Mouse (Mus musculus) lung, postnatal 36 days (tissue): ENCODE results near the gene Inpp5b.
A peak's percentile ranks its signal among the peaks of the same experiment; 100 is the strongest.
"Not testable (repeated sequence)": the region's sequence is repeated elsewhere in the genome, so short reads cannot be mapped to it uniquely, and the experiment has no call there.

Source experiments
- DNase-seq: peaks from one replicate; pipeline ENCODE4 v3.0.0; 2022; ENCODE audit warnings: mixed read lengths

The Inpp5b gene

DNA sequence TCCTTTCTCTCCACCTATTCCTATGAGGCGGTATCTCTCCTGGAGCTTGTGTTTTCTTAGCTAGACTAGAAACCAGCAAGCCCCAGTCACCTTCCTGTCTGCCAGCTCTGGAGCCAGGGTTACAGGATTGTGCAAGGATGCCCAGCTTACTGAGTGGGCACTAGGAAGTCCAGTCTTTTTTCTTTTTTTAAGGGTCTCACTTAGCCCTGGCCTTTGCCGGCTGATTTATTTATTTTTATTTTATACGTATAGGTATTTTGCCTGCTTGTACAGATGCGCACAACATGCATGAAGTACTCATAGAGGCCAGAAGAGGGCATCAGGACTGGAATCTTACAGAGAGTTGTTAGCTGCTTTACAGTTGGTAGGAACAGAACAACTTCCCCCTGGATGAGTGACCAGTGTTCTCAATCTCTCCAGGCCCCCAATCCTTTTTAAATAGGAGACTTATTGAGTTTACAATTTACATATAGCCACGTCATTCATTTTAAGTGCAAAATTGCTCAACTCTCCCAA, 30.8 kb upstream of the Inpp5b start:
- peak; percentile 87 for DNase-seq

DNA sequence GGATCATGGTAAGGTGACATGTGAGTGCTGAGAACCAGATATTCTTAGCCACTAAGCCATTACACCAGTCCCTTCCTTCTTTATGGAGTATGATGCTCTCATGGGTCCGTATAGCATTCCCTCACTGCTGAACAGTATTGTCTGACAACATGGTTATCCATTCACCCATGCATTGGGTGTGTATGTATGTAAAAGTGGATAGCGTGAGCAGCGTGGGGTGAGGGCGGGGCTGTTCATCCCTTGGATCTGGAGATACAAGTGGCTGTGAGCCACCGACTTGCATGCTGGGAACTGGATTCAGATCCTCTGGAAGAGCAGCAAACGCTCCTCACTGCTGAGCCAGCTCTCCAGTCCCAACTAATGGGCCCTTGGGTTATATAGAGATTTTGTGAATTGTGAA, 29.0 kb upstream of the Inpp5b start:
- DNase-seq: no peak

DNA sequence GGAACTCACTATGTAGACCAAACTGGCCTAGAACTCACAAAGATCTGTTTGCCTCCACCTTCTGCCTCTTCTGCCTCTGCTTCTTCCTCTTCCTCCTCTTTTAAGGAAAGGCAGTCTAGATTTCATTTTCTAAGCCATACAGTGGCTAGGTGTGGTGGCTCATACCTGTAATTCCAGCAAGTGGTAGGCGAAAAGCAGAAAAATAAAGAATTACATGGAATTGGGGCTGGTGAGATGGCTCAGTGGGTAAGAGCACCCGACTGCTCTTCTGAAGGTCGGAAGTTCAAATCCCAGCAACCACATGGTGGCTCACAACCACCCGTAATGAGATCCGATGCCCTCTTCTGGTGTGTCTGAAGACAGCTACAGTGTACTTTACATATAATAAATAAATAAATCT, 27.8 kb upstream of the Inpp5b start:
- DNase-seq: not testable (repeated sequence)

DNA sequence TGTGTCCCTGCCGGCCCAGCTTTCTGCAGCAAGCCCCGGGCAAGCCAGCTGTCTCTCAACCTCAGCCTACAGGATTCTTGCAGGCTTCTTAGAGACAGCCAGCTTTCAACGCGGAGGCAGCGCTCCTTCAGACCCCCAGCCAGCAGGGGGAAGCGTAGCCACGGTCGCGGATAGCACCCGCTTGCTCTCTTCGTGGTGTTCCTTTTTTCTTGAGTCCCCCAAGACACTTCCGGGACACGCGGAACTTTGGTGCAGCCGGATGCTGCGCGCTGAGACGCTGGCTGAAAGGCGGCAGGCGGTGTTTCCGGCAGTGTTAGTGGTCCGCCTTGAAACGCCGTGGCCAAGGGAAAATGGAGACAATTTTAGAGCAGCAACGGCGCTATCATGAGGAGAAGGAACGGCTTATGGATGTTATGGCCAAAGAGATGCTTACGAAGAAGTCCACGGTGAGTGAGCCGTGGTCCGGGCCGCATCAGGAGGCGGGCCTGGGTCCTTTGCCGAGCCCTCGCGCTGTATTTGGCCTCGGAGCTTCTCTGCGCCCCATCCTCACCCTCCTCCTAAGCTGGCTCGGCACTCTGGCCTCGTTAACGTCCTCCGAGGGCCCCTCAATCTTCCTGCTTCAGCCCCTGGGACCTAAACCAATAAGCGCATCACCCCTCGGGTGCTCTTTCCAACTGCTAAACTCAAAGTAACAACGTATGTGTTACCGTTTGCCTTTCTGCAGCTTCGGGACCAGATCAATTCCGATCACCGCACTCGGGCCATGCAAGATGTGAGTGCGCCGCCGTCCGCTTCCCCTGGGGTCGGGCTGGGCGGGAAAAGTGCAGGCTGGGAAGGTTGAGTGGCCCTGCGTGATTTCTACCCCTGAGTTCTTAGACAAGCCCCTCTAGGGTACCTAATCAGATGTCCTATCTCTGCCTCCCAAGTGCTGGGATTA, 26.8 kb upstream of the Inpp5b start, which contains the start of gene Sf3a3:
Gene Sf3a3, plus strand, starts transcription at position 232 of the 937 bp plus-strand sequence.
- DNase-seq: peak; percentile 97

DNA sequence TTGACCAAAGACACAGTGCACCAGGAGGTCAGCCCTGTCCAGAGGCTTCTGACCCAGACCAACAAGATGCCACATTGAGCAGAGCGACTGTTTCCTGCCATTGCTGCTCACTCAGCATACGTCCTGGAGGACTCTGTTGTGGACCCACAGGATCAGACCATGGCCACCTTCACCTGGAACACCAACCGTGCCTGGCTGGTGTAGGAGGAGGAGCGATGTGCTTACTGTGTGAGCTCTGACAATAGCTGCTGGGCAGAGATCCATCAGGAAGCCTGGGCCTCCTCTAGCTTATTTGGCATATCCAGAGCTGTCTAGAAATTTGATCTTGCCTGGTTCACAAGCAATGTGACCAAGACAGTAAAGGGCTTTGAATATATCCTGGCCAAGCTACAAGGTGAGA, 22.5 kb upstream of the Inpp5b start:
- DNase-seq: no peak

DNA sequence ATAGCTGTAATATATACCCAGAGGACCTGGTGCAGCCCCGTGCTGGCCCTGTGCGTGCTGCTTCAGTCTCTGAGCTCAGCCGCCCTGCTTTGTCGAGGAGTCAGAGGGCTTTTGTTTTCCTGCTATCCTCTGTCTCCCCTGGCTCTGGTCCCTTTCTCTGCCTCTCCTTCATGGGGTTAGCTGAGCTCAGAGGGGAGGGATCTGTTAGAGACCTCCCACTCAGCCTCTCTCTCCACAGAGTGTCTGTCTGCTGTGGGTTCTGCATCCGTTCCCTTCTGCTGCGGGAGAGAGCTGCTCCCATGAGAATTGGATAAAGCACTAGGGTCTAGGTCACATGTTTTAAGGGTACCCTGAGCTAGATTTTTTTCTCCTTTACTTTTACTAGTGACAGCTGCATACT, 15.5 kb upstream of the Inpp5b start:
- no peak for DNase-seq

DNA sequence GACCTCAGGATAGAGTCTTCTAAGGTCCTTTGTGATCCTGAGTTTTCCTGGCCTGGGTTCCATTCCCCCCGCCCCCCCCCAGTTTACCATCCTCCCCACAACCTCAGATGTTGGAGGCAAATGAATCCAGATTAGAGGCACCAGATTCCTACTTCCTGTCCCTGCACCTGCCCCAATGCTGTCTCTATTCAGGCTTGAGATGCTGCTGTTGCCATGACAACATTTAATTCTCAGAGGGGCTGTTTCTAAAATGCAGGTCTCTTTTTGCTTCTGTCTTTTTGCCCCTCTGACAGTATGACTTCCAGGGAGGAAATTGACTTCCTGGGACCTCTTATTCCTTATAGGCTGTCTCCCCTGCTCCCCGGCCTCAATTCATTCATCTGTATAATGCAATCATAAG, 4.7 kb upstream of the Inpp5b start:
- DNase-seq: no peak

DNA sequence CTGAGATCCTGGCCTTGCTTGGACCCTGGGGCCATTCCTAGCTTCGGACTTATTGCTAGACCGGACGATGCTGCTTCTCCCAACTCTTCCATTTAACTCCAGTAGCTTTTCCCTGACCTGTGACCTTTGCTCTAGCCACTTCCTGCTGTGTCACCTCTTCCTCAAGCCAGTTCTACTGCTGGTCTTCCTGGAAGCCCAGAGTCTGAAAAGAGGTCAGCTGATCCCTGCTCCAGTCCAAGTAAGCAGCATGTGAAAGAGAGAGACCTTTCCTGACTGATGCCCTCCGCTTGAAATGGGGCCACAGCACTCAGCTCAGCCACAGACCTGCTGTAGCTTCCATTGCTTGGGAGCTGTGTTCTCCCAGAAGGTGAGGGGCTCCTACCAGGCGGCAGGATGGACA, 4.2 kb upstream of the Inpp5b start:
- DNase-seq: no peak

DNA sequence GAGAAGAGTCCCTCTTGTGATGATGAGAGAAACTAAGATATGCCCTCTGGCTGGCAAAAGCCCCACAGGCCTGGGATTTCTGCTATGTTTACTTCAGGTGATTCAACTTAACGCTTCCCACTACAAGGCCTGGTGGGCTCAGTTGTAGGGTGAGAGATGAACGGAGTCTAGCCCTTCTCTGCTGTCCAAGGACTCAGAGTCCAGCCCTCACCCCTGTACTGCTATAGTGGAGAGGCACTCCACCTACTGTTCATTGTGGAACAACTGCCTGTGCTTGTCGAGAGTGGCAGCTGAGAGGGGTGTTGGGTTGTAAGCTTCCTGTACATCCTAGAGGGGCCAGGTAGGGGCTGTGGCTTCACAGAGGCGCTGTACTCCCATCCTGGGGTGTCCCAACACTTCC, 3.6 kb upstream of the Inpp5b start:
- no peak for DNase-seq

DNA sequence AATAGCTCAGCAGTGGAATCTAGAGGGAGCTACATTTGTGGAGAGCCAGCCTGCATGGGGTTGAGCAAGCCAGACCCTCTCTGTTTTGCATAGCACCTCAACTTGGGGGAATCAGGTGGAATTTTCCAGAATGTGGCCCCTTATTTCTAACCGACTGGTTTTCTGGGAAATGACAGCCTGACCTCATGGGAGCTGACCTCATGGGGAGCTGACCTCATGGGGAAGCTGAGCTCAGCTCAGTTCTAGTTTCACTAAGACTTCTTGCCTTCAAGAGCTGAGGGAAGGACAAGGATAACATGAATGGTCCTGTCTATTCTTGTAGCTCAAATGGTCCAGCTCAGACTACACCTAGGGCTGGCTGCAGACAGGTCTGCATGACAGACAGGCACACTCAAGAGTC, 2.9 kb upstream of the Inpp5b start:
- no peak for DNase-seq

DNA sequence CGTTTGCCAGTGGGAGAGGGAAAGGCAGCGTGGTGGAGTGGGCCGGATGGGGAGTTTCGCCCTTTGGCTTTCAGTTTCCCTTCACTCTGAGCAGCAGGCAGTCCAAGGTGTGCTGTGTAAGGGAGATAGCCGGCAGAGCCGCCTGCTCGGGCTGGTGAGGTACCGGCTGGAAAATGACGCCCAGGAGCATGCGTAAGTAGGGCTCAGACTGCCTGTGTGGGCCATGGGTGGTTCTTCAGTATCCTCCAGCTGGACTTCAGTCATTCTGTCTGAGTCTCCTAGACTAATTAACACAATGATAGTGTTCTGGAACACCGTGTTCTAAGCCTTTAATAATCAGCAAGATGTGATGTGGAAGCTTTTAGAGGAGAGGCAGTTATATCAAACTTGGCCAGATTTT, 1.2 kb downstream of the Inpp5b start:
- DNase-seq: no peak

DNA sequence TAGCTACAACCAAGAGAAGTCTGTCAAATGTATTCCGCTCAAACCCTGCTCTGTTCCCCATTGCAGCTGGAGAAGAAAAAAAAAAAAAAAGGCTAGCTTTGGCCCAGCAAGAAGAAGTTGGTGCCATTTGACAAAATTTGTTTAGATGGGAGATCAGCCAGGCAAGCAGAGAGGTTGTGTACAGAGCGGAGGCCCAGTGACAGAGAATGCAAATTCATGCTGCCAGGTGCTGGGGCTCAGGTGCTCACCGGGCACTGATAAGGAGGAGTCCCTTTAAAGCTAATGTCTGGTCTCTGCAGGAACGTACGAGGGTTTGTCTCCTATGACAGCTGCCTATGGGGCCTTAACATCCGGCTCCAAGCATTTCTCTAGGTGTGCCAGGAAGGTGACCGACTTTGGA, 4.9 kb downstream of the Inpp5b start:
- DNase-seq: no peak

DNA sequence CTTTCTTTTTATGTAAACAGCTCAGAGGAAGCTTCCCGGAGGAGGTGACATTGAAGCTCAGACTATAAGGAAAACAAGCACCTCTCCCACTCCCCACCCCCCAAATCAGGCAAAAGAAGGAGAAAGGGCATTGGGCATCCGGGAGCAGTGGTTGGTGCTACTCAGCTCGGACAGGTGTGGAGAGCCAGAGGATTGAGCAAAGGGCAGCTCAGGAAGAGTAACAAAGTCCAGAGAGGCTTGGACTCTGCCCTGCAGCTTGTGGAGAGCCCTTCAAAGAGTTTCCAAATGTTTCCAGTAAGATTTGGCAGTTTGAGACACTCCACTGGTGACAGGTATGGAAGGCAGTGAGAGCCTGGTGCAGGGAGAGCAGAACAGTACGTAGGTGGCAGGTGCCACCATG, 6.2 kb downstream of the Inpp5b start:
- peak; percentile 34 for DNase-seq

DNA sequence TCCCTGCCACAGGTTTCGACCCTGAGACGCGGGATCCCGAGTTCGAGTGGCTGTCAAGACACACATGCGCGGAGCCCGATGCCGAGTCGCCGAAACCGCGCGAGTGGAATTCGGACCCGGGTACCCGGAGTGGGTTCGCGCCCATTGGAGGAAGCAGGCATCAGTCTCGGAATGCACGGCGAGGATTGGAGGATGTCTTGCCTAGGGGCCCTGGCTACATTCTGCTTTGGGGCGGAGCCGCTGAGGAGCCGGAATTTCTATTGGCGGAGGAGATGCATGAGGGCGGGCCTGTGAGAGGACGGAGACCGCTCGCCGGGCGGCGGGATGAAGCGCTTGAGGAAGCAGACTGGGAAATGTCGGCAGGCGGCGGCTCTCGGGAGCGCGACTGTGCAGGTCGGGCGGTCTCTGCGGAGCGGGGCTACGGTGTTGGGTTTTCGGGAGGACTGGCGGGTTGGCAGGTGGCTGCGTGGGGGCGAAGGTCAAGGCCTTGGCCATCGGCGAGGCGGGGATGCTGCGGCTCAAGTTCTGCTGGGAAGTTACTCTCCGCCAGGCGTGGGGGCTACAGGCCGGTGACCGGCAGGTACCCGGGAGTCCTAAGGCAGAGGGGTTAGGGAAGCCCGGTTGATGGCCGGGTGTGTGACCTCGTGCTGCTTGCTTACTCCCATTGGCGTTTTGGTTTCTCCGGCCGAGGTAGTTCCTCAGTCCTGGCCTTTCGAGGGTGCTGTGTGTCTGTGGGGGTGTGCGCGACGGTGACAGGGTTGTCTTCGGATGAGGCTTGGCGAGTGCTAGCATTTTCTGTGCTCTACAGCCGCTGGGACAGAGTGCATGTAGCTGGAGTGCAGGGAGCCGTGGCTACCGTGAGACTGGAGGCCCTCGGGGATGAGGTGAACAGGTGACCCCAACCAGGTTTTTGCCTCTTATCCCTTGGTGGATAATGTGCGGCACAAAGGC, 9.9 kb downstream of the Inpp5b start:
- DNase-seq: peak; percentile 99

DNA sequence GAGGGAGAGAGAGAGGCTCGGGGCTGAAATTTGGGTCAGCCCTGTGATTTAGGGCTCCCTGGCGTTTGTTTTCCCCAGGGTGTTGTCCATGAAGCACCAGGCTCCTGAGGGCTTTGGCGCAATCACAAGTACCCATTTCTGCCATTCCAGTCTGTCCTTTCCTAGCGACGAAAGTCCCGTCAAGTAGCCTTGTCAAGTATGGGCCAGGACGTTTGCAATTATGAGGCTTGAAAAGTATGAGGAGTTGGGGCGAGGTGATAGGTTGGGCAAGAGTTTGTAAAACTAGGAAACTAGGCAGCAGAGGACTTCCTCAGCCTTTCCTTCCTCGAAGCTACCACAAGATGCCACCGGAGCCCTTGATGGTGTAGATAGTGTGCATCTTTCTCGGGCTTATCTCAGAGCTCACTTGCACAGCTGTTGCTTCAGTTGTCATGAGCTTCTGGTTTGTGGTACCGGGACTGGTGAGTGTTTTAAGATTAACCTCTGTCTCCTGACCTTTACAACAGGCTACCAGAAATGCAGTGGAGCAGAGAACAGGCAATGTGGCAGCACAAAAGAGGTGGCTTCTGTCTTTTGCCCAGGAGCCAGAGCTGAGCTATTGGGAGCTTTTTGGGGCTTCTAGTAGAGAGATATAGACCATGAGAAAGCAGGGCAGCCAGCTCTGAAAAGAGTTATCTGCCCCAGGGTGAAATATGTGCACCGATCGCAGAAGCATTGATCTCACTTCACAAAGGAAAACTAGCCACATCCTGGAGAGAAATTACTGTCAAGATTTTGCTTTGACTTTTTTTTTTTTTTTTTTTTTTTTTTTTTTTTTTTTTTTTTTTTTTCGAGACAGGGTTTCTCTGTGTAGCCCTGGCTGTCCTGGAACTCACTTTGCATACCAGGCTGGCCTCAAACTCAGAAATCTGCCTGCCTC, 10.9 kb downstream of the Inpp5b start:
- DNase-seq: peak; percentile 89

DNA sequence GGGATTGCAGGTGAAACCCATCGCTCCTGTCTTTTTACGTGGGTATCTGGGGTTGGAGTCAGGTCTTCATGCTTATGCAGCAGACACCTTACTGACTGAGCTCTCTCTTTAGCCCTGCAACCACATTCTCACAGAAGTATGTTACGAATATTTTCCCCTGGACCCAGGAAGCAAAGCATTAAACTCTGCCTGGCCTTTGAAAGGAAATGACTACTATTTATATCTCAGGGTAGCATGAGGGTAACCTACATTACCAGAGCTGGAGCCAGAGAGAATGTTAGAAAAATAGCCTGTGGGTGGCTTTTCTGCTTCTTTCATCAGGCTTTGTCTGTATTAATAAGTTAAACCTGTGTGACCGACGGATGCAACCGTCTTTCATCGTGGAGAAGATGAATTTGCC, 13.9 kb downstream of the Inpp5b start:
- no peak for DNase-seq

DNA sequence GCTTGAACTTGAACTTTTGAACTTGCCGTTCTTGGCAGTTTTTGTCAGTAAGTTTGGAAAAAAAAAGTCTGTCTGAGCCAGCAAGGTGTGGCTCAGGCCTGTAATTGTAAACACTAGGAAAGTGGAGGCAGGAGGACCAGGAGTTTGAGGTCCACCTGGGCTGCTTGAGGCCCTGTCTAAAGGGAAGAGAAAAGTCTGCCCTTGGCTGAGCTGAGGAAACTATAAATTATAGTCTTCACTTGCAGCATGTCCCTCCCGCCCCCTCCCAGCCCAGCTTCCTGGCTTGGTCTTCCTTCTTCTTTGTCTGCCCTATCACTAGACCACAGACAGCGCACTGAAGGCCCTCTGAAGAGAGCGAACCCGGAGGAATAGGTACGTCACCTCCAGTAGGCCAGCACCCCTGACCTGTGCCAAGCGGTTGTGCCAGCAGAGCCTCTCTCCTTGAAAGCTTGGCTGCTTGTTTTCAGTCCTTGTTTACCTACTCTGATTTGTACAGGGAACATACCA, 17.7 kb downstream of the Inpp5b start:
- peak; percentile 70 for DNase-seq

DNA sequence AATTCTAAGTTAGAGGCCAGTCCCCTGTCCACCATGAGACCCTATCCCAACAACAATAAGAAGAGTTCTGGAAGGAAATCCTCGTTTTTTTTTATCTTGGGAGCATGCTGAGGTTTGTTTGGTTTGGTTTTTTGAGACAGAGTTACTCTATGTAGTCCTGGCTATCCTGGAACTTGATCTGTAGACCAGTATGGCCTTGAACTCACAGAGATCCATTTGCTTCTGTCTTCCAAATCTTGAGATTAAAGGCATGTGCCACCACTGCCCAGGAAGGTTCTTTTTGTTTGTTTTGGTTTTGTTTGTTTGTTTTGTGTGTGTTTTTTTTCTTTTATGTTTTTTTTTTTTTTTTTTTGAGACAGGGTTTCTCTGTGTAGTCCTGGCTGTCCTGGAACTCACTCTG, 19.6 kb downstream of the Inpp5b start:
- no peak for DNase-seq

DNA sequence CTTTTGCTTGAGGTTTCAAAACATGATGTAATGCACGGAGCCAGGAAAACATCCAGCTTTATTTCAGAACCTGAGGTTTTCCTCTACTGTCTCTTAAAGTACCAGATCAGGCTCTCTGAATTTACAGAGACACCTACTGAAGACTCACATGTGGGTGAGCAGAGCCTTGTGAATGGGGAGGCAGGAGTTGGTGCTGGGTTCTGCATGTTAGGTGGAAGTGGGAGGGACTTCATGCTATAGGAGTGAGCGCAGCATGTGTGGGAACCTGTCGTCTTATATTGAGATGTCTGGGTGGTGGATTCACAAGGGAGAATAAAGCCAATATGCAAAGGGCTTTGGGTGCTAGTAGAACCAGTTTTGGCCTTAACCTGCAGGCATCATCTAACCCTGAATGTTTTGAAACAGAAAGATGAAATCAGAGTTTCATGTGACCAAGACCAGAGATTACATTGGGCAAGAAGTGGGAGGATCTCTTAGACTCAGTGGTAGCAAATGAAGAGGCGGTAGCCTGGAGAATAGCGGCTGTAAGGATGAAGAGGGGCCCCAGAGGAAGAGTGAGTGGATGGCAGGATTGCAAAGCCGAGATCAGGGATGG, 21.3 kb downstream of the Inpp5b start:
- no peak for DNase-seq

DNA sequence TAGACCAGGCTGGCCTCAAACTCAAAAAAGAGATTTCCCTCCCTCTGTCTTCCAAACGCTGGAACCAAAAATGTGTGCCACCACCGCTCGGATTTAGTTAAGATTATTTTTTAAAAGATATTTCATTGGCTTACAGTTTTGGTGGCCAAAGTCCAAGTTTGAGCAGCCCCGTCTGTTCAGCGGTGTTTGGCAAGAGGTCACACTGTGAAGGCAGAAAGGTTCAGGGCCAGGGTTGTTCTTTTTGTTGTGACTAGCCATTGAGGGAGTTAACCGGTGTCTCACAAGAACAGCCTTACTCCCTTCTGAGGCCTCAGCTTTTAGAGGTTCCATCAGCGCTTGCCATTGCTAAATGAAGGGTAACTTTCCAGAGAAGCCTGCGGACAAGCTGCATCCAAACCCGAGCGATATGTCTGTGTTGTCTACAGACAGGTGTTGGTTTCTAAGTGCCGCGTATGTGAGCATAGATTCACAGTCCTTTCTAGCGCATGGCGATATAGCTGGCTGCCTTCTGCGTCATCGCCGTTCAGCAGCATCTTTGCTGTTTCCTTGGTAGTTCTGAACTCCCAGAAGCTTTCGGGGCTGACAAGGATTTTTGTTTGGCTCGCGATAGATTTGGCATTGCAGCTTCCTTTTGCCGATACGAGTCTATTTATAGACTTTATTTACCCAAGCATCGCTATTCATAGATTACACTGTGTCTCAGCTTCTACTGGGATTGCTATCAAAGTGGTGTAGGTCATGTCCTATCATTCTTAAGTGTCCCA, 24.3 kb downstream of the Inpp5b start:
- peak; percentile 23 for DNase-seq

DNA sequence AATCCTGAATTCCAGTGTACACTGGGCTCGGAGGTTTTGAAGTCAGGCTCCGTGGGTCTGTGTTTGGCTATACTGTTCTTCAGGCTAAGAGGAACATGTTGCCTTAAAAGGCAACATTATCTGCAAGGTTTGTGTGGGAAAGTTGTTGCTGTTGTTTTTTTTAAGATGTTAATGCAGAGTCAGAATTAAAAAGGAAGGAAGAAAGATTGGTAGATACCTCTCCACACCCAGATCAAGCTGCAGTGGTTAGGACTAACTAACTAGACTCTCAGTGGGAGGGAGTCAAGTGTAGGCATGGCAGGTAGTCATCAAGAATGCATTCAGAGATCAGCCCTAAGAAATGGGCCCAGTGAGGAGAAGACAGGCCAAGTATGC, 24.9 kb downstream of the Inpp5b start:
- DNase-seq: no peak
